Mouse (Mus musculus) c-Kit-positive CD71-positive TER-119-positive erythroid progenitor cells, embryonic 14.5 days (primary cell): ENCODE data around the gene Gm15446.
"Not testable (repeated sequence)": the region's sequence is repeated elsewhere in the genome, so short reads cannot be mapped to it uniquely, and the experiment has no call there.

Source experiments
- DNase-seq: peaks from one replicate; pipeline ENCODE4 v3.0.0-alpha.2; 2013; ENCODE audit warnings: low spot score

Gm15446 gene

GRCm38 (mm10) chr5:109923261-109924071 lies at the start of gene Gm15446:
Gene Gm15446 (plus strand): TSS chr5:109923400.
- peak; percentile 75 for DNase-seq

- DNase-seq = peak; percentile 4
Observed at GRCm38 (mm10) chr5:109924129-109924528, 929 bp downstream of the Gm15446 start.

GRCm38 (mm10) chr5:109924936-109925335 lies 1.7 kb downstream of the Gm15446 start:
- DNase-seq = no peak

- DNase-seq = no peak
Observed at GRCm38 (mm10) chr5:109950281-109950680, 27.1 kb downstream of the Gm15446 start.

- DNase-seq = not testable (repeated sequence)
Observed at GRCm38 (mm10) chr5:109980743-109981142, 57.5 kb downstream of the Gm15446 start.
